Mouse (Mus musculus): ENCODE measurements around the gene Efcab9. TPM values are rescaled to one million over a fixed set of nuclear protein-coding genes. Genes with fewer than 3 reads are reported as not detected.

Gene Efcab9
- polyA plus RNA-seq (2017; shearing (Covaris generic)) = 1 to 10 TPM in 1 of 2 experiments, under 1 TPM in 1; 0.87 to 1.1 TPM

GRCm38 (mm10) chr11:32531871-32532764 is at the start of gene Efcab9:
TSS of gene Efcab9 (minus strand) at chr11:32532081.
- no peak for ATAC-seq

GRCm38 (mm10) chr11:32581031-32581430 is 49.1 kb upstream of the Efcab9 start:
- ATAC-seq = no peak

GRCm38 (mm10) chr11:32580305-32580947 is 48.5 kb upstream of the Efcab9 start:
- ATAC-seq = peak; percentile 85

GRCm38 (mm10) chr11:32576760-32577050 is 44.8 kb upstream of the Efcab9 start:
- ATAC-seq = no peak

- ATAC-seq = no peak
These were observed 44.3 kb upstream of the Efcab9 start for GRCm38 (mm10) chr11:32575964-32576759.

- no peak for ATAC-seq
These were observed 41.8 kb upstream of the Efcab9 start for GRCm38 (mm10) chr11:32573669-32574068.

- peak; percentile 60 for ATAC-seq
These were observed 39.2 kb upstream of the Efcab9 start for GRCm38 (mm10) chr11:32571103-32571502.

GRCm38 (mm10) chr11:32568637-32569293 is 36.9 kb upstream of the Efcab9 start:
- no peak for ATAC-seq

GRCm38 (mm10) chr11:32568060-32568459 is 36.2 kb upstream of the Efcab9 start:
- no peak for ATAC-seq

- ATAC-seq = no peak
These were observed 35.3 kb upstream of the Efcab9 start for GRCm38 (mm10) chr11:32567000-32567855.

GRCm38 (mm10) chr11:32566184-32566583 is 34.3 kb upstream of the Efcab9 start:
- no peak for ATAC-seq

- peak; percentile 58 for ATAC-seq
These were observed 33.2 kb upstream of the Efcab9 start for GRCm38 (mm10) chr11:32565088-32565487.

GRCm38 (mm10) chr11:32564629-32565028 is 32.7 kb upstream of the Efcab9 start:
- ATAC-seq = no peak

GRCm38 (mm10) chr11:32563660-32564059 is 31.8 kb upstream of the Efcab9 start:
- ATAC-seq = peak; percentile 19

- no peak for ATAC-seq
These were observed 30.8 kb upstream of the Efcab9 start for GRCm38 (mm10) chr11:32562706-32563105.

GRCm38 (mm10) chr11:32561465-32562355 is 29.8 kb upstream of the Efcab9 start:
- ATAC-seq = peak; percentile 27

- no peak for ATAC-seq
These were observed 28.3 kb upstream of the Efcab9 start for GRCm38 (mm10) chr11:32560015-32560770.

- ATAC-seq = peak; percentile 8
These were observed 26.8 kb upstream of the Efcab9 start for GRCm38 (mm10) chr11:32558677-32559076.

GRCm38 (mm10) chr11:32558026-32558425 is 26.1 kb upstream of the Efcab9 start:
- peak; percentile 26 for ATAC-seq
